32 mouse cellular contexts compared by ENCODE assay signal in genomic region chr13:57771998-57772397, GRCm38 (mm10).
"Had no signal": no experiment of that assay in that cellular context is flagged by ENCODE, and none has a peak within 500 bp of the region (broad histone marks: within the 10 kb centered on the region; RNA-seq: fewer than 3 reads in every experiment).

No protein-coding gene starts in this region.

- H3K4me3 ChIP-seq: left cerebral cortex, adult 2 months; limb, embryonic 10.5 days; limb, embryonic 12.5 days; limb, embryonic 13.5 days; limb, embryonic 15.5 days; liver, embryonic 12.5 days; liver, embryonic 13.5 days; liver, embryonic 15.5 days; lung, embryonic 15.5 days; megakaryocyte, embryonic 14.5 days; midbrain, embryonic 10.5 days; midbrain, embryonic 12.5 days; midbrain, embryonic 13.5 days; midbrain, embryonic 15.5 days; myocyte had no signal

- H3K4me1 ChIP-seq: limb, embryonic 15.5 days; liver, embryonic 12.5 days; liver, embryonic 13.5 days; liver, embryonic 15.5 days; lung, embryonic 15.5 days; megakaryocyte, embryonic 14.5 days had no signal

- H3K36me3 ChIP-seq: limb, embryonic 10.5 days; limb, embryonic 12.5 days; limb, embryonic 13.5 days; limb, embryonic 15.5 days; liver, embryonic 12.5 days; liver, embryonic 13.5 days; liver, embryonic 15.5 days; lung, embryonic 15.5 days; midbrain, embryonic 10.5 days; midbrain, embryonic 12.5 days; midbrain, embryonic 13.5 days; midbrain, embryonic 15.5 days had no signal

- H3K4me2 ChIP-seq: limb, embryonic 12.5 days; limb, embryonic 13.5 days; limb, embryonic 15.5 days; liver, embryonic 11.5 days; liver, embryonic 12.5 days; liver, embryonic 13.5 days; liver, embryonic 15.5 days; lung, embryonic 14.5 days; lung, embryonic 15.5 days; midbrain, embryonic 11.5 days; midbrain, embryonic 12.5 days; midbrain, embryonic 13.5 days; midbrain, embryonic 15.5 days had no signal

- DNase-seq: left cerebral cortex, postnatal 4 days; liver; liver, embryonic 13.5 days; liver, postnatal 0 days; lung, adult 18-20 months; lung, adult 2 months; lung, embryonic 14.5 days; lung, postnatal 10 days; lung, postnatal 14 days; lung, postnatal 36 days; lung, postnatal 4 days; midbrain, embryonic 14.5 days had no signal

- H3K9ac ChIP-seq: limb, embryonic 12.5 days; limb, embryonic 13.5 days; limb, embryonic 15.5 days; liver, embryonic 12.5 days; liver, embryonic 13.5 days; liver, embryonic 14.5 days; liver, embryonic 15.5 days; liver, postnatal 0 days; lung, embryonic 14.5 days; lung, embryonic 15.5 days; midbrain, embryonic 12.5 days; midbrain, embryonic 13.5 days; midbrain, embryonic 15.5 days had no signal

- H3K9me3 ChIP-seq: limb, embryonic 10.5 days; limb, embryonic 15.5 days; liver, embryonic 15.5 days; lung, embryonic 15.5 days; midbrain, embryonic 12.5 days; midbrain, embryonic 15.5 days had no signal

- H3K27ac ChIP-seq: left cerebral cortex, adult 2 months; limb, embryonic 10.5 days; limb, embryonic 12.5 days; limb, embryonic 13.5 days; limb, embryonic 15.5 days; liver, embryonic 12.5 days; liver, embryonic 13.5 days; liver, embryonic 14.5 days; liver, embryonic 15.5 days; lung, embryonic 15.5 days; macrophage; midbrain, embryonic 10.5 days; midbrain, embryonic 12.5 days; midbrain, embryonic 13.5 days; midbrain, embryonic 15.5 days had no signal

- H3K27me3 ChIP-seq: limb, embryonic 12.5 days; limb, embryonic 13.5 days; limb, embryonic 15.5 days; liver, embryonic 12.5 days; liver, embryonic 13.5 days; liver, embryonic 15.5 days; lung, embryonic 15.5 days; megakaryocyte, embryonic 14.5 days; midbrain, embryonic 12.5 days; midbrain, embryonic 13.5 days; midbrain, embryonic 15.5 days had no signal

- ATAC-seq: liver, embryonic 12.5 days; liver, postnatal 0 days; lung, postnatal 0 days; midbrain, embryonic 13.5 days; midbrain, embryonic 15.5 days; midbrain, embryonic 16.5 days had no signal
